Mouse (Mus musculus): ENCODE results near the gene B9d2.

Gene B9d2

GRCm38 (mm10) chr7:25731294-25732055 lies 50.9 kb downstream of the B9d2 start:
- DNase-seq (ENCODE audit: low read depth, low spot score), result no peak

- DNase-seq (ENCODE audit: low read depth, low spot score), result no peak
Observed at GRCm38 (mm10) chr7:25734991-25735390, 54.4 kb downstream of the B9d2 start.
